Mouse (Mus musculus) CD4-positive, CD25-positive, alpha-beta regulatory T cell, adult 4 months (primary cell): Measurements from ENCODE around the gene Vangl2. TPM values are rescaled to one million over a fixed set of nuclear protein-coding genes. Genes with fewer than 3 reads are reported as not detected.

ENCODE experiments used
- ATAC-seq: one replicate; pipeline ENCODE4 v1.8.0; 2017
- polyA plus RNA-seq, 2 experiments: library from polyadenylated mRNA; unstranded; fragments of 100-300 nt; shearing (Covaris generic); gene quantifications; one replicate each; pipeline ENCODE4 v1.2.1; 2017

Vangl2 gene
- polyA plus RNA-seq, 2 experiments from 2014 or later, result 0.67 to 1.2 TPM

DNA sequence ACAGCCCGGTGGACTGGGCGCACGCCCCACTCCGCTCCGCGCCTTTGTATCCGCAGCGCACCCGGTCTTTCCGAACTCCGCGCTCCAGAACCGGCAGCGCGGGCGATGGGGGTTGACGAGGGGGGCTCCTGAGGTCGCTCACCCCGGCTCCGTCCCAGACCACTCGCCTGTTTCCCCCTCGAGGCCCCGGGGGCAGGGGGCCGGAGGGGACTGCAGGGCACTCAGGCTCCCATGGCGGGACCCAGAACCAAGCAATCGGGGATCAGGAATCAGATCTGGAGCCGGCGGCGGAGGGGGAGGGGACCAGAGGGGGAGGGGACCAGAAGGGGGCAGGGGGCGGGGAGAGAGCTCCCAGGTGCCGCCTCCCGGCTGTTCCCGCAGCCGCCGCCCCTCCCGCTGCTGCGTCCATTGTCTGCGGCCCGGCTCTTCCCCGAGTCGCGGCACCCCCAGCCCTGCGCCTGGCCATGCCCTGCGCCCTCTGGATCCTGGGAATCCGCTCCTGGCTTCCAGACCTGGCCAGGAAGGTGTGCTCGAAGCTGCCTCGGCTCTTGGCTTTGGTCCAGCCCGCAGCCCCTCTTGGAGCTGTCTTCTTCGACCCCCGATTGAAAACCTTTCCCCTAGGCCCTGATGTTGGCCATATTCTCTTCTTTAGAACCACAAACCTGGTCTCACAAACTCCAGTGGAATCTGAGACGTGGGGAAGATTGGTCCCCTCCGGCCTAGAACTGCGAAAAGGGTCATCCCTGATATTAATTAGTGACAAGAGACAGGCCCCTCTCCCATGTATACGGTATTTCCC is 1.0 kb downstream of the Vangl2 start:
- peak; percentile 59 for ATAC-seq

DNA sequence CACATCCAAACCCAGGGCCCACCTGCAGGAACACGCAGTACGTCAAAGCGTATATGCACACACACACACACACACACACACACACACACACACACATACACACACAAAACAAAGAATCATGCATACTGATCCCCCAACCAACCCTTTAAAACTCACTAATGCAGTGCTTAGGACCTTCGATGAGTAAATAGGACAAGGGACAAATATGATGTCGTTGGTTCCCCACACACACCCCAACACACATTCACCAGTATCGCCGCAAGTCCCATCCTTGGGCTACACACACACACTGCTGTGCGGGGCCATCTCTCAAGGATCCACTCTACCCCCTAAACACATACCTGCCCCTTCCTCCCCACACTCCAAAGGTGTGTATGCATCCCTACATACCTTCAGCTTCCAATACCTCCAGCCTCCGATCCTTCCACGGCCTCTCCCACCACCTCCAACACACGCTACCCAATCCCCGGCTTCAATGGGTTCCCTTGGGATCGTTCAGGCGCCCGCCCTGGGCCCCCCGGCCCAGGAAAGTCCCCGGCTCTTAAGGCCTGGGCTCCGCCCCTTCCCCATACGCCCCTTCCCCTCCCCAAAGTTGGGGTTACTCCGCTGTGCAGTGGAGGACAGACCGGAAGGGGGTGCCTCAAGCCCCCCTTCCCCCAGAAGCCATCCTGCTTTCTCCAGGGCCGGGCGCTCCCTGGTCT is 1.9 kb downstream of the Vangl2 start:
- peak; percentile 78 for ATAC-seq

DNA sequence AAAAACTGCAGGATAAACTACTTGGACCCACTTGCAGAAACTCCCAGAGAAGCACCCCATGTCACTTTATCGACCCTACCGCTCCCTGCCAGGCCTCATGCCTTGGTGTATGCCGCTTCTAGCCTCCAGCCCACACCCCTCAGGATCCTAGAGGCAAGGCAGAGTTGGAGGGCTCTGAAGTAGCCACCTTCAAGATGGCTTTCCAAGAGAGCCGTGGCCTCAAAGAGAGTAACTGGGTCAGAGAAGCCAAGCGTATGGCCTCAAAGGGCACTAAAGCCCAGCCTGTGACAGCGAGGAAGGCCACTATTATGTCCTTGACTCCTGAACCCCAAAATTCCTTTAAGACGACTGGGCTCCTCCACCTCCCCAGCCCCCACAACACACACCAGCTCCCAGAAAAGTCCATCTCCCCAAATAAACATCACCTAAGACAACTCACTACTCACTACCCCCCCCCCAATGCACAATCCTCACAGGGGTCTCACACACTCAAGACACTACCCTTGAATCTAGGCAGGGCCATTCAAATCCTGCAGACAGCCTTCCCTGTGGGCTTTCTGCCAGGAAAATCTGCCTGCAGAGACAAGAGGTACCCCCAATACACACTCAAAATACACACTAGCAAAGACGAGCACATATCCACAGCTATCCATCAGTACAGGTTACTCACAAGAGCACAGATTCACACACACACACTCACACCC is 2.9 kb downstream of the Vangl2 start:
- no peak for ATAC-seq

DNA sequence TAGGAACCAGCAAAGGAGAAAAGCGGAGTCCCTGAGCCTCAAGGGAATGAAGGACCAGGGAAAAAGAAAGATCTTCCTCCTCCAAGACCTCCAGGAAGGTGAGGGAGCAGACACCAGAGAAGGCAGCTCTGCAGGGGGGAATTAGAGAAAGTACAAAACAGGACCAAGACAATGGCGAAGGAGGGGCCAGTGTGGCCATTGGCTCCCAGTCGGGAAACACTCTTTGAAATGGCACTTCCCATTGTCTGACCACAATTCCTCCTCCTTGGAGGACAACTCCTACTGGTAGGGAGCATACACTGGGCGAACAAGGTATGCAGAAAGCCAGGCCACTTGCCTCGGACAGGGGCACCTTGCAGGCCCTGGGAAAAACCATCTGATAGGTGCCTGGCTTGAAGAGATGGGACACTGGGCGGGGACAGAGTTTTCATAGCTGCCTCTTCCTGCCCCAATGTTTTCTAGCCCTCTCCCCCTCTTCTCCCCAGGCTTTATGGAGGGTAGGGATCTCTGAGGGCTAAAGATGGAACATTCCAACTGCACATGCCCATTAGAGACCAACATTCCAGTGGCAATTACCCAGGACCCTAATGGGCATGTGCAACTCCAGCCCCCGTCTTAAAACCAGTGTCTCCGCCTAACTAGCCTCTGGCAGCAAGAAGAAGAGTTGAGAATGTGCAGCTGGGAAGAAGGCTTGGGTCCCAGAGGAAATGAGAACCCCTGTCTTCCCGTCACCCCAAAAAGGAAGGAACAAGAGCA is 3.9 kb downstream of the Vangl2 start:
- ATAC-seq, result no peak

DNA sequence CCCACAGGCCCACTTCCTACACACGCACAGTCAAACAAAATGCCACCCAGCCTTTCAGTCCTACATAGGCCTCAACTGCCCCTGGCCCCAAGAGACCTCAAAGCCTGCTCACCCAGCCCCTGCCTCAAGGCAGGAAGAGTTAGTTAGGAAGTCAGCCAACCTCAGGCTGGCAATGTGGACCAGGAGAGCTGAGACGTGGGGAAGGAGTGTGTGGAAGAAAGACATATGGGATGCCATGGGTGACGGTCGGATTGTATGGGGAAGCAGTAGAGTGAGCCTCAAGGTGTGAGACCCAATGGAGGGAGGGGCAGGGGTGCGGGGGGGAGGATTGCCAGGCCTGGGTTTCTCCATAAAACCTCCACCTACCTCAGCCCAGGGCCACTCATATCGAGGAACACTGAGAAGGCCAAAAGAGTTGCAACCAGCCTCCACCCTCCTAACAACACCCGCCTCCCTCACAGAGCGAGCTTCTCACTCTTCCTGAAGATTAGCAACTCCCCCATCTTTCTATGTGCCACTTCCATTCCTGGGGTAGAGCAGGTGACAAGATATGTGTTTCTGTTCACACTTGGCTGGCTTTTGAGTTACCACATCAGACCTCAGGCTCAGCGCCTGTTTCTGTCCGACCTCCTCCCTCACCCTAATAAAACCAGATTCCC is 8.3 kb downstream of the Vangl2 start:
- ATAC-seq, result no peak

DNA sequence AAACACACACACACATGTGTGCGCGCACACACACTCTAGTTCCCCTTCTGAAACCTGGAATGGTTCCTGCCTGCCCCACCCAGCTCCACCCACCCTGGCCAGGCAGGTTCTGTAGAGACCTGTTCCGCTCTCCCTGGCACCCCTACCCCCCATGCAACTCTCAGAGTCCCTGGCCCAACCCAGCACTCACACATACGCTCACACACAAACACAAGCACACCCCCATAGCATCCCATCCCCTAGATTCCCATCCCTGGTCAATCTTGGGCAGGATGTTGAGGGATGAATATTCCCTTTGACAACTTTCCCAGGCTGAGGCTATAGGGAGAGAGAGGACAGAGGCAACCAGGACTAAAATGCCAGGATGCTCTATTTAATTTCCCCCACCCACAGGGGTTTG is 8.9 kb downstream of the Vangl2 start:
- ATAC-seq, result no peak

DNA sequence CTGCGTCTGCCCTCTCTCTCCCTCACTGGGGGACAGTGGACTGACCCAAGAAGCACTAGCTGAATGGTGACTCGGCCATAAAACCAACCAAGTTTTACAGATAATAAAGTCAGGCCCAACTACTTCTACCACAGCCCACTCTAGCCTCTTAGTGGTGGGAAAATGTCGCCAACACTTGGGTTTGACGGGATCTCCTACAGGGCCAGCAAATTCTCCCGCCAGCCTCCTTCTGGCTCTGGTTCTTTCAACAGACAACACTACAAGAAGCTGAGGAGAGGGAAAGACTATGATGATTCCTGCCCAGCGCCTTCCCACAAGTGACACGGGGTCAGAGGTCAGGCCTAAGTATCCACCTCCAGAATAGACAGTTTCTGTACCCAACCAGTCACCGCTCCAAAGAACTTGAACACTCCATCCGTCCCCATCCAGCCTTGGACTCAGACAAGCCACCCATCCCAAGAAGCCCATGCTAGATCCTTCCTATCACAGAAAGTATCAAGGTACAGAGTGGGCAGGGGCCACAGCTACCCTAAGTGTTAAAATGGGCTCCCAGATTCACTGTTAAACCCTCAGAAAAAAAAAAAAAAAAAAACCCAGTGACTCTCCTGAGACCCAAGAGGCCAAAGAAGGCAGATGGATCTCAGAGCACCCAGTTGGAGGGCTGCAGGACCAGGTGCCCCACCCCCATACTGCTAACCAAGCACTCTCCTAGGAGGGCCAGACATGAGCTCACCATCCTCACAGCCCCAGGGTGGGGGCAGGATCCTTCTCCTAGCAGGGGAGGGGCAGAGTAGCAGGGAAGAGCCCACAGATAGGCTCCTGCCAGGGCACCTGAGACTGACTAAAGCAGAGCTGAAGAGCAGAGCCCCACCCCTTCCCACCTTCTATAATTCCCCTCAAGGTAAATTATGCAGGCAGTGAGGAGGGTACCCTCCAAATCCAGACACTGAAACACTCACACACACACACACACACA is 9.6 kb downstream of the Vangl2 start:
- no peak for ATAC-seq

DNA sequence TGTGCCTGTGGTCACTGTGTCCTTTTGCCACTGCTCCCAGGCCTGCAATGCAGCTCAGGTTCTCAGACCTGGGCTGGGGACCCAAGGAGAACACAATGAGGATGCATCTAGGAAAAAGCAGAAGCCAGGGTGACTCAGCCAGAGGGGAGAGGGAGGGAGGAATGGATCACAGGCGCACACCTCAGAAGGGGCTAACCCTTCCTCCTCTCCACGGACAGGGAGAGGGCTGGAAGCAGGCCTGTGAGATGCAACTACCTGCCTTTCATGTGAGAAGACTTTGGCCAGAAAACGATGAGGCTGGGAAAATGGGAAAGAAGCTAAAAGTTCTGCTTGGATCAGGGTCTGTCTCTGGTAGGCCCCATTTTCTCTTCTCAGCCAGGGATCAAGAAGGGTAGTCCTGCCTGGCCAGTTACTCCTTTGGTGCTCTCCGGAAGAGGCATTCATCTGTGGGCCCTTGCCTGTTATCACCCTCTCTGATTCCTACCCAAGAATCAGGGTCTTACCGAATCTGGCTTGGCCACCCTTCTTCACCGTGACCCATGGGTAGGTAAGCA is 10.7 kb downstream of the Vangl2 start:
- no peak for ATAC-seq

DNA sequence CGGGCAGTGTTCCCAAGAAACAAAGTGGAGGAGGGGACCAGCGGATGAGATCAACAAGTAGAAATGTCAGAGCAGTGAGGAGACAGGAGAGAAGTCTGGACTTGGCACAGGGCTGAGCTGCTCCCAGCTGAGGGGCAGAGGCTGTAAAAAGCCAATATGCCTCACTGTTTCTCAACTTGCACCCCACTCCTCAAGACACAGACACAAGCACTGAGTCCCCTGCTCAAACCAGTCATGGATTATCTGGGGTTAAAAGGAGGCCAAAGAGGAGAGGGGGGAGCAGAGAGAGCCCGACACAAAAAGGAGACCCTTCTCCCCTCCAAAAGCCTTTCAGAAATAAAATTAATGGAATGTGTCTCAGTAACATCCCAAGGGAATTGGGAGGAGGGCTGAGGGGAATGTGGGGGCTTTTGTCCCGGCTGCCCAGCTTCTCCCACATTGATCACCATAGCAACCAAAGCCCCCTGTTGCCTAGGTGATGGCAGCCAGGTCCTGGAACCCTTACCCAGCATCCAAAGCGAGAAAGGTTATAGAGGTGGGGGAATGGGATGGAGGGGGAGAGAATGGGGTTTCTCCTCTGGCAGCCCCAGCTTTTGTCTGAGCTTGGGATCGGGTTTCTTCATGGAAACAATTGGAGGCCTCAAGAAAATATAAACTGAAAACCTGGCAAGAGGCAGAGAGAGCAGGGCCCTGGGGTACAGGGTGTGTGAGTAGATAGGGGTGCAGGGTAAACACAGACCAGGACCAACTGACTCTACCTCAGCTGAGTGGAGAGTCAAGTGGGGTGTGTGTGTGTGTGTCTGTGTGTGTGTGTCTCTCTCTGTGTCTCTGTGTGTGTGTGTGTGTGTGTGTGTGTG is 11.4 kb downstream of the Vangl2 start:
- no peak for ATAC-seq

DNA sequence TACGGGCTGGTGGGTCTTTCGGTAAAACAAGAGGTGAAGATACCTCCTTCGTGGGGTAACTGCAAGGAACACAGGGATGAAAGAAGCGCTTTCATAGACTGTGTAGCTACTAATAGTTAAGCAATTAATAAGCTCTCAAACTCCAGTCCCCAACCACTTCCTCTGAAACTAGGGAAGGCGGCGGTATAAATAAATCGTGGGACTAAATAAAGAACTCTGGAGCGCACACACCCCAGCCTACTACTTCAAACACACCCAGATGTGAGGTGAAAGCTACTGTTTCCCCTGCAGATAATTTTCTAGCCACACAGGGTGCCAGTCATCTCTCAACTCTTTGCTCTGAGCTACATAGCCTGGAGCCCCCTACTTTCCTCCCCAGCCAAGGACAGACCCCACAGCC is 12.2 kb downstream of the Vangl2 start:
- ATAC-seq, result peak; percentile 26

DNA sequence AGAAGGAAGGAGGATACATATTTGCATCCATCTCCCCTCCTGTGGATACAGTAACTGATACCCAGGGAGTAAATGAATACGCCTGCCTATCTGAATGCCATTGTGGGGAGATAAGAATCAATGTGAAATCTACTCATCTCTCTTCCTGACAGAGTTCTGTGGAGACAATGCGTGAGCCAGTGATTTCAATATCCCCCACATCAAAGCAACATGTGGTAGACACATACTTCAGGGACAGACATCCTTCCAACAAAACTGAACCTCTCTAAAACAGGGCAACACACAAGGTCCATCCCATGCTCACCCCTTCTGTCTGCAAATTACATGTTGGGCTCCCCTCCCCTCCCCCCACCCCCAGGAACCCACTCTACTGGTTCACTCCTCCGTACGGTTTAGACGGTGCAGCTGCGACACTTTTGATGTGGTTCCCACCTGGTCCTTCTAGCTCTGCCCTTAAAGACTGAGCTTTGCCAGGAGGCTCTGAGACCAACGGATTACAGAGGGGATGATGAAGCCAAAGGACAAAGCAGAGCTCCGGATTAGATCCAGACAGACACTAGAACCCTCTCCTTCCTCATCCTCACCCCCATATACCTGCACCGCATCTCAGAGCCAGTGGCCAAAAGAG is 12.8 kb downstream of the Vangl2 start:
- ATAC-seq, result peak; percentile 80

DNA sequence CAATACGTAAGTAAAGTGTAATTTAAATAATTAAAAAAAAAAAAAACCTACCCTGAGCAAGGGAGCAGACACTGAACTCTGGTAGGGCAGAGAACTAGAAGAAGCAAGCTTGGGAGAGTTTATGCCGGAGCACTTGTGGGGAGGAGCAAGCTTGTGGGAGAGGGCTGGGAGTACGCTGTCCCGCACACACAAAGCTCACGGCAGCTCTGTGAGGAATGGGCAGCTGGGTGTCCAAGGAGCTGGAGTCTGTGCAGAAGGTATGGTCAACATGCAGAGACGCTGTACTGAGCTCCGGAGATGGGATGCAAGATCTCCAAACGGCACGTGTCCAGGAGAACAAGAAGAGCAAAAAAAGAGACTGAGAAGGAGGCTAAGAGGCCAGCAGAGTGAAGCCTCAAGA is 13.5 kb downstream of the Vangl2 start:
- ATAC-seq, result no peak

DNA sequence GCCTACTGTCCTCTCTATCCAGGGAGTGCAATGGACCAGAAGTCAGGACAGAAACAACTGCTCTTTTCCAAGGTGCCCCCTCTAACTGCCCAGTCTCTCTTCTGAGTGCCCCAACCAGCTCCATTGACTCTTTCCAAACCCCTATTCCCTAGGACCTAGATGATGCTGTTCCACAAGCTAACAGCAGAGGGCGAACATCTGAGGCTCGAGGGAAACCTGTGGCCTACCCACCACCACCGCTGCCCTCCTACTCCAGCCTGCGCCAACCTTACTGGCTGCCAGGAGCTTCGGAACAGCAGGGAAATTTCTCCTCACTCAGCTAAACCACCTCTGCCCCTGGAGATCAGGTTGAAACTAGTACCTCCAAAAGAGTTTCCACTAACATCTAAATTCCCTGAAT is 16.2 kb downstream of the Vangl2 start:
- ATAC-seq, result peak; percentile 46

DNA sequence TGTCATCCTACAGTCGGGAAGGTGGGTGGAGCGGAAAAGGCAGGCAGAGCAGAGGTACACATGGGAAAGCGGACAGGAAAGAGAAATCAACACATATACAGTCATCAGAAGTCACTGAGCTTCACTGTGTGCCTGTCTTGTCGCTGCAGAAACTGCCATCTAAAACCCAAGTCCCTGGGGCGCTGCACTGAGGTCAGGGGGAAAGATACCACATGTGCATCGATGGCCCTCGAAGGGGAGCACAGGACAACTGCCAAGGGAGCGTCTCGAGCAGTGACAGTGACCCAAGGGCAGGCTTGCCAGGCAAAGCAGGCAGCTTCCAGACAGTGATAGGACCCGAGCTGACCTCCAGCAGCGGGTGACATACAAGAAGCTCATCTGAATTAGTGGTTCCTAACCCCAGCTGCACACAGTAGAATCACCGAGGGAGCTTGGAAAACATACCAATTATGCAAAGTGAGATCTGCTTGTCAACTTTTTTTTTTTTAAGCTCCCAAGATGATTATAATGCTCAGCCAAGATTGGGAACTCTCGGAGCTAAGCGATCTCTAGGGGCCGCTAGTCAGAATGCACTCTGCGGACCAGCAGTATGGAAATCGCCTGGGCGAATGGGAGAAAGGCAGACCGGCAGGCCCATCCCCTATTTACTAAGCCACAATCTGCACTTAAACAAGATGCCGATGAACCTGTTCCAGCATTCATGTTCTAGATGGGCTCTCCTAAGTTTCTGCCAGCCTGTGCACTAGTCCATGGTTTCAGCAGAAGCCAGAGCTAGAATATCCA is 18.0 kb downstream of the Vangl2 start:
- no peak for ATAC-seq

DNA sequence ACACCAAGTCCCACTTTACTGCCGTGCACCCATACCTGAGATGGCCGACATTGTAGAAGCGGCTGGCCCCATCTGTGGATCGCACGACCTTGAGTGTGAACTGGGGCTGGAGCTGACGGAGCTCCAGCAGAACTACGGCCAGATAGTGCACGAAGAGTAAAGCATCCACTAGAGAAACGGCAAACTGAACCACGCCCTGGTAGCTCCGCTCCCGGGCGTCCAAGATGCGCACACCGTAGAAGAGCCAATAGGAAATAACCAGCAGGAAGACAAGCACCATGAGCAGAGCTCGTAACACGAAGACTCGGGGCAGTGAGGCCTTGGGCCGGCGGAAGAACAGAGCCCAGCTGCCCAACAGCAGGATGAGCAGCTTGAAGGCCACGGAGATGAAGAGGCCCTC is 18.8 kb downstream of the Vangl2 start:
- no peak for ATAC-seq

DNA sequence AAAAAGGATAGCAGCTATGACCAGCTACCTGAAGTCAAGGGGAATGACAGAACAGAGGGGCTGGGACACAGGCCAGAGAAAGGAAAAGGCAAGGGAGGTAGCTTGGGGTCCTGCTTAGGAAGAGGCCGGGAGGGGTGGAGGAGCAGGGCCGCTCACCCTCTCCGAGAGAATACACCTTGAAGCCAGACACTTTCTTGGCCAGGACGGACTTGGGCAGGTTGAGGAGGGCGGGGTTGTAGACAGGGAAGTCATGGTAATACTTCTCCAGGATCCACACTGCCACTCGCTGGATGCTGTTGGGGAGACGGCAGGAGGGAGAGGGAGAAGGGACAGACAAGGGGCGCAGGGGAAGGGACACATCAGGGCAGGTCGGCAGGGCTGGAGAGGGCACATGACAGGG is 19.9 kb downstream of the Vangl2 start:
- no peak for ATAC-seq

DNA sequence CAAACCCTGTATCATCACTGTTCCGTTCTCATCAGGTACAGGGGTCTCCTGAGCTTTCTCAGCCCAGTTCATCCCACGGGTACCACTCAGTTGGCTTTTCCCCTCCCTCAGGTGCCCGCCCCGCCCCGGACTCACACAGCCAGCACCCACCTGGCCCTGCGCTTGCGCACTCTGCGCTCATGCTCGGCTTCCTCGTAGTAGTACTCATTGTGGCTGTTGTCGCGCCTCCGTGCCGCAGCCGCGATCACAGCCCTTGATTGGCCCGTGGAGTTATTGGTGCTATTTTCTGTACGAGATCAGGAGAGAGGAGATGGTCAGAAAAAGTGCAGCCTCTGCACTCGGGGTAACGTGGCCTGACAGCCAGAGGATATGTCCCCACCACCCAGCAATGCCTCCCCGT is 20.5 kb downstream of the Vangl2 start:
- ATAC-seq, result no peak

DNA sequence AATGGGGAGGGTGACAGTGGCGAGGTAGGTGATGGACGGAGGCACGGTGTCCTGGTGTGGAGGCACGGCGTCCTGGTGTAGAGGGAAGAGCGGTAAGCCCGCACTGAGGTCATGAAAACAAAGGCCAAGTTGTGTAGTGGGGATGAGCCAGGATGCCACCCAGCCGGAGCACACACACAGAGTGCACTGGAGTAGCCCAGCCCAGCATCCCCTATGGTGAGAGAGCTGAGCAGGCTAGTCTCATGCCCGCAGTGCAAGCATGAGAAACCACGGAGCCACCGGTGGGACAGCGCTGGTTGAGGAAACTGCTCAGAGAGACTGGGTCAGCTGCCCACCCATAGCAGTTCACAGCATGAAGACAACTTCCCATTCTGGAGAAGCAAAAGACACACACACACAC is 26.6 kb downstream of the Vangl2 start:
- ATAC-seq, result no peak
